Mouse (Mus musculus) stomach, postnatal 0 days (tissue): ENCODE results near the gene Gpr37l1.

Experiments
- CTCF ChIP-seq: IDR thresholded peaks from 2 replicates; pipeline ENCODE4 v1.5.1; 2016; ENCODE audit warnings: antibody characterized with exemption, low read depth, mild to moderate bottlenecking, moderate library complexity
- EP300 ChIP-seq: optimal IDR thresholded peaks from 2 replicates; pipeline ENCODE3; 2016; ENCODE audit warnings: antibody characterized with exemption

DNA sequence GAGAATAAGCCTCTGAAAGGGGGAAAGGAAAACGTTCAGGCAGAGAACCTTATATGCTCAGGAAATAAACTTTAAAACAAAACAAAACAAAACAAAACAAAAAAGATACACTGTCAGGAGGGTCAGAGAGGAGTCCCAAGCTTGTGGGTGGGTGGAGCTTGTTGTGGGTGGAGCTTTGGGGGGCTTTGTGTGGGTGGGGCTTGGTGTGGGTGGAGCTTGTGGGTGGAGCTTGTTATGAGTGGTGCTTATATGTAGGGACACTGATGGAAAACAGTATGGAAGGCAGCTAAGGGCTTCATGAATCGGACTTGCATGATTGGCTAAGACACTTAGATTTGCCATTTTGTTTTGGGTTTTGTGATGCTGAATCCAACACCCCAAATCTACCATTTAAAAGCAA is 27.6 kb downstream of the Gpr37l1 start:
- TF ChIP-seq EP300 = no peak
- TF ChIP-seq CTCF = no peak
